Mouse (Mus musculus): ENCODE data around the gene Mturn. TPM values are rescaled to one million over a fixed set of nuclear protein-coding genes. Genes with fewer than 3 reads are reported as not detected.

The Mturn gene
- total RNA-seq (2021) = 100 to 1,000 TPM; 159 to 165 TPM
- long read RNA-seq, full-length matches to known transcripts = 209 of 256 reads
- long read RNA-seq, partial matches to known transcripts = 0 of 256 reads
- long read RNA-seq, other reads (novel, unspliced or antisense) = 47 of 256 reads

DNA sequence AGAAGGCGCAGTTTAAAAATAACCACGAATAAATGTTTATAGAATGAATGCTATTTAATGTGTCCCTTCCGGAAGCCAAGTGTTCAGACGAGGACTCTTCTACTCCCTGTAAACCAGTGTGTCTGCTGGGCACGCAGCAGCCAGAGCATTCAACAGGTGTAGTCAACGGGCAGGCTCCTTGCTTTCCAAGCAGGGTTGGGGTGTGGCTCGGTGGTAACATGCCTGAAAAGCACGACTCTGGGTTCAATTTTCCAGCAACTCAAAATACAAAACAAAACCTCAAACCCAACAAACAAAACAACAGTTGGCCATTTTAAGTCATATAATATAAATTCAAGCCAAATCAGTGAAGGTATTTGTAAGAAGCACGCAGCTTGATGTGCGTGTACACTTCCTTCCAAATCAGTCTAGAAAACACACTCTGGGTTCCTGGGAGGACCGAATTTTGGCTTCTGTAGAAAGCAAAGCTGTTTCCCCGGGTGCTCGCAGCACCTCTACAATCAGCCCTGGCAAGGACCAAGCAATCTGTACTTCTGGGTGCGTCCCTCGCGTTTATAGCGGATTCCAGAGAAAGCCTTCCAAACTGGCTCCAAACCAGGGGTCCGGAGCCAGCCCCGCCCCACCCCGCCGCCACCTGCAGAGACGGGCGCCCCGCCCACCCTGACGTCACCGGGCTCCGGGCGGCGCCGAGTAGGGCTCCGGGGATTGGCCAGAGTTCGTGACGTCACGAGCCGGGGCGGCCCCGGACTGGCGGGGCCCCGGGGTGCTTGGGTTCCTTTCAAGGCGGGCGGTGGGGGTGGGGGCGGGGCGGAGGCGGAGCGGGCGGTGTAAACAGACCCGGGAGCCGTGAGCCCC is at the start of gene Mturn:
Mturn (plus strand) TSS at position 734 of the 855 bp plus-strand sequence.
- peak; percentile 95 to 98 for DNase-seq (ENCODE audit: low spot score in 2 of 2)

DNA sequence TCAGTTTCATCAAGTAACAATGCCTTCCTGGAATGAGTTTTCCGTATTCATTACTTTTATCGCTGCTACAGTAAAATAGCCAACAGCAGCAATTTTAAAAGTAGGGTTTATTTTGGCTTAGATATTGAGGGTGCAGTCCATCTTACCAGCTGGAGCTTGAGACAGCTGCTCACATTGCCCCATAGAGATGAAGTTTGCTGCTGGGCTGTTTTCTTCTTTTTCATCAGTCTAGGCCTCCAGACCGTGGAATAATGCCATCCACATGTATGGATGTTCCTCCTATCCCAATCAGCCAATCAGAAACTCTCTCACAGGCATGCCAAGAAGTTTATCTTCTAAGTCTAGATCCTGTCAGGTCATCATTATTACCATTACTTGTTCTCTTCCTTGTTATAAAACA is 41.5 kb upstream of the Mturn start:
- DNase-seq (ENCODE audit: low spot score in 2 of 2) = no peak

GRCm38 (mm10) chr6:54641953-54642352 is 39.5 kb upstream of the Mturn start:
- peak; percentile 32 to 42 for DNase-seq (ENCODE audit: low spot score in 2 of 2)

DNA sequence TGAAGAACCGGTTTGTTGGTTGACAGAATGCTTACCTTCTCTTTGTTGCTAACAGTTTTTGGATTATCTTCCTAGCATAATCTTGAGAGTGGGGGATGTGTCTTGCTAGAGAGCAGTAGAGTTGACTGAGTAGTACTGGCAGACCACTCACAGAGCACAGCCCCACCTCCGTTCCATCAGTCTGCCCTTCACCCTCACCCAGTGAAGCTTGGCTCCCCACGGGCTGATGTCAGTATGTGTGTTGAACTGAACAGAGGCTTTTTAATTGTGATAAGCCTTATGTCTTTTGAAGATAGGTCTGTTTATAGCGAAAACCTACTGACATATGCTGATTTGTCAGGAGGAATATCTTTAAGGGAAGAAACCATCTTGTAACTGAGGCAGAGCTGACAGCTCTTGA is 38.2 kb upstream of the Mturn start:
- DNase-seq (ENCODE audit: low spot score in 2 of 2) = no peak

DNA sequence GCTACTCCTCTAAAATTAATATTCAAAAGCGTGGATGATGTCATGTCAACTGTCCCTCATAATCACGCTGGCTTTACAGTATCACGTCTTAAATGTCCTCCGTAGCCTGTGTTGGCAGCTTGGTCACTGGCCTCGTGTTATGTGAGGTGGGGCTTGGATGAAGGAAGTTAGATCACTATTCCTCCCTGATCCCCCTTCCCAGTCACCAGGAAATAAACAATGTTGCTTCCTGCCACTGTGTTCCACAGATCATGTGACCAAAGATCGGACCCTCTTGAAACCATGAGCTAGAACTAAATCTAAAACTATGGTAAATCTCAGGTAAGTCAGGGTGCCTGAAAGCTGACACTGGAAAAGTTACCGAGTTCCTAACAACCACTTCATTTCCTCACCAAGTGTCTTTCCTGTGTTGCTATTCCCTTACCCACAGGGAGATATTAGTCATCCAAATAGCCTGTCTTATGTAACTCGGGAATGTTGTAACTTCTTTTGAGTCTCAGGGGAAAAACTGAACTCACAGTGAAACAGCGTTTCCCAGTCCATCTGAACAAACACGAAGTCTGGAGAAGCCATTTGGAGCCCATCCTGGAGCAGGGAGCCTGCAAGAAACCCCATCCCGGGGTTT is 25.8 kb upstream of the Mturn start:
- DNase-seq (ENCODE audit: low spot score in 2 of 2) = no peak

- no peak for DNase-seq (ENCODE audit: low spot score in 2 of 2)
Observed at GRCm38 (mm10) chr6:54657861-54658260, 23.6 kb upstream of the Mturn start.

GRCm38 (mm10) chr6:54669868-54670267 is 11.6 kb upstream of the Mturn start:
- no peak for DNase-seq (ENCODE audit: low spot score in 2 of 2)

GRCm38 (mm10) chr6:54672901-54673300 is 8.5 kb upstream of the Mturn start:
- no peak for DNase-seq (ENCODE audit: low spot score in 2 of 2)

DNA sequence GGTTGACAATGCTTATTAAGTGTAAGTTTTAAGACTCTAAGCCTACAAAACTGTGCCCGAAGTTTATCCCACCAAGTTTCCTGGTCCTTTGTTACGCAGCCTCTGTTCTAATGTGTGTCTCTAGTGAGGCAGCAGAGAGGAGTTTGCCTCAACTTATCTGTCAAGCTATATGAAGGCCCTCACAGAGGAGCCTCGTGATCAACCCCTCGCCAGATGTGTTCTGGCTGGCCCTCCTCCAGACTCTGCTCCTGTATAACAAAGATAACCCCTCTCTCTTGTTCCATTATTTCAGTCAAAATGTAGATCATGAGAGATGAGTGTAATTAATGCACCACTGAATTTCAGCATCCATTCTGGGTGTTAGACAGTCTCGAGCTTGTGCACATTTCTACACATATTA is 1.7 kb upstream of the Mturn start:
- no peak for DNase-seq (ENCODE audit: low spot score in 2 of 2)

DNA sequence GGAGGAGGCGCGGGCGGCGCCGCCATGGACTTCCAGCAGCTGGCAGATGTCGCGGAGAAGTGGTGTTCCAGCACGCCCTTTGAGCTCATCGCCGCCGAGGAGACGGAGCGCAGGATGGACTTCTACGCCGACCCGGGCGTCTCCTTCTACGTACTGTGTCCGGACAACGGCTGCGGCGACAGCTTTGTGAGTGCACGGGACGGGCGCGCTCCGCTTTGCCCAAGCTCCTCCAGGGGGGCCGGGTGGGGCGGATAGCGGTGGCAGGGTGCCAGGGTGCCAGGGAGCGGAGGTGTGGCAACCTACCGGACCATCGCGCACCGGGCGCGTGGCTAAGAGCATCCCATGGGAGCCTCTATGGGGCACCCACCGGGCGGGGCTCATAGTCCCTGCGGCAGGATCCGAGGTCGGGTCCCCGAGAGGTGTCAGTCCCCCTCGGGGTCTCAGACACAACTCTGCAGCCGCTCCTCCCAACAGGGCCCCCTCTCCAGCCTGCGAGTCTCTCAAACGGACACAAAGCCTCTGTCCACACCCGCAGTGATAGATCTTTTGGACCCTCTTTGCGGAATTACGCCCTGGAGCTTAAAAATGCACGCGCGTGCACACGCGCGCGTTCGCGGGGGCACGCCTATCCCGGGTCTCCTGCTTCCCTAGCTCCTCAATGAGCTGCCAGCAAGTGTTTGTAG is 463 bp downstream of the Mturn start:
- peak in 1 of 2 experiments; percentile 49 for DNase-seq (ENCODE audit: low spot score in 2 of 2)

- no peak for DNase-seq (ENCODE audit: low spot score in 2 of 2)
Observed at GRCm38 (mm10) chr6:54684085-54684484, 2.7 kb downstream of the Mturn start.

GRCm38 (mm10) chr6:54685103-54685502 is 3.7 kb downstream of the Mturn start:
- DNase-seq (ENCODE audit: low spot score in 2 of 2) = no peak

DNA sequence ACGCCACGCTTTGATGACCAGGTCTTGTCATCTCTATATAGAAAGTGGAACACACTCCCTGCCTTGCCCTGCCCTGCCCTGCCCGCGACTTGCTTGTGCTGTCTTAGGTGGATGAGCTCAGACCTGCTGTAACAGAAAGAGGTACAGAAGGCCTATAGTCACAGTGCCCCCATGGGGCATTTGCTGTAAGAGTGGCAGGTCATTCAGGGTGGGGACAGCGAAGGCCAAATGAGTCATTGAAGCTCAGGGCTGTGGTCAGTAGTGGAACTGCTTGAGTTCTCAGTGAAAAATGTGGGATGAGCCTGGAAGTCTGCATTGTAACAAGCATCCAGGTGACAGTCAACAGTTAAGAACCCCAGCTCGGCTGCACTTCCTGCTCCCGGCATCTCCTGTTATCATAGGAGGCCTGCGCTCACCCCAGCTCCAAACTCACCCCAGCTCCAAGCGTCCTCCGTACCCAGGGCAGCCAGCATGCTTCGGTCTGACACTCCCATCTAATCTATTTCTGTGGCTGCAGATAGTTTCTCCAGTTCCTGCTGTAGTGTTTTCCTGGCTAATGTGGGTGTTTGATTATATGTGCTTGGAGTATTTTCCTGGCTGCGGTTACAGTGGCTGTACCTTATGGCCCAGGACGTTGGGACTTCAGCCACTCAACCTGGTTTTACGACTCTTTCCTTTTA is 4.4 kb downstream of the Mturn start:
- no peak for DNase-seq (ENCODE audit: low spot score in 2 of 2)

GRCm38 (mm10) chr6:54686946-54687737 is 5.7 kb downstream of the Mturn start:
- no peak for DNase-seq (ENCODE audit: low spot score in 2 of 2)

- no peak for DNase-seq (ENCODE audit: low spot score in 2 of 2)
Observed at GRCm38 (mm10) chr6:54688467-54689323, 7.3 kb downstream of the Mturn start.

GRCm38 (mm10) chr6:54689686-54690085 is 8.3 kb downstream of the Mturn start:
- no peak for DNase-seq (ENCODE audit: low spot score in 2 of 2)

DNA sequence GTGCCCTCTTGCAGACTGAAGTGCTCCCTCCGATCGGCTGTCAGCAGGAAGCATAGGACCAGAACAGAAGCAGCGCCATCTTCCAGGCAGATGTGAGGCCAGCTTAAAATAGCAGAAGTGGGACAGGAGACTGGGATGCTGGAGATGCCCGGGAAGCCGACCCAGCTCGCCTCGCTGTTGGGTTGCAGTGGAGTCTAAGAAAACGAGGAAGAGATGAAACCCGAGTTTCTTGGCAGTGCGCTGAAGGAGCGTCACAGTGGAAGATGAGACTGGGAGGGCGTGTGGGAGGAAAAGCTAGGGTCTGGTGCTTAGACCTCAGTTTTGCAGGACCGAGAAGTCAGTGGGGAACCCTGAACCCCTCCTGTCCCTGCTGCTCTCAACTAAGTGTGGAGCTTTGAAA is 9.4 kb downstream of the Mturn start:
- DNase-seq (ENCODE audit: low spot score in 2 of 2) = no peak

- DNase-seq (ENCODE audit: low spot score in 2 of 2) = no peak
Observed at GRCm38 (mm10) chr6:54691368-54692116, 10.1 kb downstream of the Mturn start.

DNA sequence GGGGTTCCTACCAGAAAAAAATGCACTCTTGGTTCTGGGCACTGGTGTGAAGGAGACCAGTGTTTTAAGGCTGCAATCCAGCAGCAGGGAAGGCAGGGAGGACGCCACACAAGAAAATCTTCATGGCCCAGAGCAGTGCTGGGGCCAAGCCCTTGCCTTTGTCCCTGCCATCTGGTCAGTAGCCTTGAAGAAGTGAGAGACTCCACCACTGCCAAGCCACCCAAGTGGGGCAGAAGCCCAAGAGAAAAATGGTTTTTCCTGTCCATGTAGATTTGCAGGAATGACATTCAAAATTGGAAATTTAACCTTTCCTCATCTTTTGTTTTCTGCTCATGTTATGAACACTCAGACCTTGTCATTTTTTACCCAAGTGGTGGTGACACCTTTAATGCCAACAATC is 10.8 kb downstream of the Mturn start:
- no peak for DNase-seq (ENCODE audit: low spot score in 2 of 2)

Data from layer of hippocampus, adult 18-20 months (tissue).